Mouse (Mus musculus): ENCODE data around the gene Stat4. TPM values are rescaled to one million over a fixed set of nuclear protein-coding genes. Genes with fewer than 3 reads are reported as not detected.
A peak's percentile ranks its signal among the peaks of the same experiment; 100 is the strongest.

The Stat4 gene
- total RNA-seq, 2 experiments from 2014 or later = 2.9 to 3.0 TPM

DNA sequence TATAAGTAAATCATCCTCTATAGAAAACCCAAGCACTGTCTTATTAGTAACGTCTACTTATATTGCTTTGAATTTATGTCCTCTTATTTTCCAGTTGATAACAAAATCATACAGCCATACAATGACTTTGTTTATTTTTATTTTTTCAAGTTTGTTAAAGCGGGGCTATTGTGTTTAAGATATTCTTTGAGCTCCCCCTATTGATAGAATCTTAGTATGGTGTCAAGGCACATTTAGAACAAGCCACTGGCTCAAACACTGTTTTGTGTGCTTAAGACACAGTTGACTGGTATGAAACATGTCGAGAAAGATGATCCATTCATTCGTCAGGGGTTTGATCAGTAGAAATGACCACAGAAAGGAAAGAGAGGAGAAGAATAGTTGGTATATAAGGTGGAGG lies 99.3 kb downstream of the Stat4 start:
- peak in 1 of 2 experiments; percentile 29 for DNase-seq (ENCODE audit: low spot score in 2 of 2)
- intact Hi-C loops (cut with DNase I) = loop anchor here (5.0 kb wide), 1 partner anchor 444 kb away; no protein-coding TSS in a partner anchor

DNA sequence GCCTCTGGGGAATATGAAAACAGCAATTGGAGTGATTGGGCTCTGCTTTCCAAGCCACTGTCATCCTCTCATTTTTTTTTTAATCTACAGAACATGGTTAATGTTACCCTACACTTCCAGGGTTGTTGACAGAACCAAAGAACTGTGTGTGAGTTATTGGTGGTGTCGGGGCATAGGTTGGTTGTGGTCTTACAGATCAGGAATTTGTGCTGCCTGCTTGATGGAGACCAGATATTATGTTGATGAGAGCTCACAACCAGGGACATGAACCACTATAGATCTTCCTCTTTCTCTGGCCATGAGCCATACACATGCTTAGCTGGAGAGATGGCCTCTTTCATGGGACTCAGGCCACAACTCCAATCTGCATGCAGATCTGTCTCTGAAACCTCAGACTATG lies 100.2 kb downstream of the Stat4 start:
- DNase-seq (ENCODE audit: low spot score in 2 of 2) = no peak
- intact Hi-C loops (cut with DNase I) = loop anchor here (5.0 kb wide), 1 partner anchor 445 kb away; no protein-coding TSS in a partner anchor

DNA sequence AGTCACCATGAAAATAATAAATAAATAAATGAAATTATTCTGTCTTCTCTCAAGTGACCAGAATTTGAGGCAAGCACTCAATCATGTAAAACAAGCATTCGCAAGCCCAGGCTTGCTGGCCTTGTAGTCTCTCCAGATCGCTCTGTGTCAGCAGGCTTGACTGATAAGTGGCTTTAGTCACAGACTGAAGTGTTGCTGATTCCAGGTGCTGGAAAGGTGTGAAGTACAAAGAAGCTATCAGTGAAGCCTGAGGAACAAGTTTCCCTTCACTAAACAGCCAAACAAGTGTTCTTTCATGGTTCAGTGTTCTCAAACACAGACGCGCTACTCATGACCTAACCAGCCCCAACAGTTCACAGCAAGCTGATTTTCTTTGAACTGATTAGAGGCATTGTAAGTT lies 101.7 kb downstream of the Stat4 start:
- intact Hi-C loops (cut with DNase I) = loop anchor here (5.0 kb wide), 1 partner anchor 446 kb away; no protein-coding TSS in a partner anchor
- DNase-seq (ENCODE audit: low spot score in 2 of 2) = no peak

DNA sequence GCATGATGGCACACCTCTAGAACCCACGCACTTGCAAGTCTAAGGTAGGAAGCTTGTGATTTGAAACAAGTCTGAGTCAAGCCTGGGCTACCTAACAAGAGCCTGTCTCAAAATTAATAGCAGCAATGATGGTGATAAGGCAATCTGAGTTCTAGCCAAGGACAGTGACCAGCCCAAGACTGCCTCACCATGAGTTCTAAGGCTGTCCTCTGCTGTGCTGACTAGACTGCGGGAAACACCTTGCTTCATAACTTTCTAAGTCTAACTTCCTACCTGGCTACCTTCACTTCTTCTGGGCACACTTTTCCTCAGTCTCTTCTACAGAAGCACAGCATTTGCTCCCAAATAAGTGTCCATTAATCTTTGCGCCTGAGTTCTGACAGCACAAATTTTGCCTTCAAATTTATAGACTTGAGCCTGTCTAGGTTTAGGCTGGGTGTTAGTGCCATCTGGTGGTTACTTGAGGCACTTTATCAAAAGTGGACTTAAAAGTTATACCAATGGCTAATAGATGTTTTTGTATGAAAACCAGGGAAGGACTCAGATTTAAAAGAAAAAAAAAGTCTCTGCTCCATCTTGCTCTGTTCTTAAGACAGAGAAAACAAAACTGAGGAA lies 111.8 kb downstream of the Stat4 start:
- DNase-seq (ENCODE audit: low spot score in 2 of 2) = peak; percentile 47 to 73
- intact Hi-C loops (cut with DNase I) = loop anchor here (2.0 to 5.0 kb wide), 2 partner anchors 94 to 451 kb away; no protein-coding TSS in a partner anchor

DNA sequence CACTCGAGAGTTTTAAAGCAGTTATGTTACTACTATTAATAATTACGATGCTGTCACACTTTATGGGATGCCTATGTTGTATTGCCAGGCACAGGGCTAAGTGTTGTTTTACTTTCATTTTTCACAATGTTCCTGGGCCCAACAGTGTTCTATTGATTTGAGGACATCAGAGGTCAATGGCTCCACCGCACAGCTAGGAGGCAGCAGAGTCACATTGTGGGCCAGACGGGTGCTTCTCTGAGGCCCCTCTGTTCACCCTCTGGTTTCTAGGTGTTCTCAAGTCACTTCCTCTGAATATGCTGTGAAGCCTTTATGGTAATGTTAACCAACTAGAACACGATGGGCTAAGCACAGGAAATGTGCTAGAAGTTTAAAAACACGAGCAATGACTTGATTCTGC lies 113.5 kb downstream of the Stat4 start:
- intact Hi-C loops (cut with DNase I) = no loop called here

DNA sequence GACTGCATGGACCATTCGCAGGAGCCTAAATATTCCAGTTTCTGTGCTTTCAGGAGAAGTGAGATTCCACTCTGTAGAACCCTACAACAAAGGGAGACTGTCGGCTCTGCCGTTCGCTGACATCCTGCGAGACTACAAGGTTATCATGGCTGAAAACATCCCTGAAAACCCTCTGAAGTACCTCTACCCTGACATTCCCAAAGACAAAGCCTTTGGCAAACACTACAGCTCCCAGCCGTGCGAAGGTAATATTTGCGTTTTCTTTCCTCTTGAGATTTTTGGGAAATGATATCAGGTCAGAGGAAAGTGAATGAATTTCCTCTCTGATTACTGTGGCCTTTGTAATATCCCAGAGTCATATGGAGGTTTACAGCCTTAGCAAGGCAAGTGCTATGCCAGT lies 115.8 kb downstream of the Stat4 start:
- intact Hi-C loops (cut with DNase I) = no loop called here
- no peak for DNase-seq (ENCODE audit: low spot score in 2 of 2)

More for the DNA sequence above, 113.5 kb downstream of the Stat4 start:
- DNase-seq (ENCODE audit: low spot score in 2 of 2) = no peak

DNA sequence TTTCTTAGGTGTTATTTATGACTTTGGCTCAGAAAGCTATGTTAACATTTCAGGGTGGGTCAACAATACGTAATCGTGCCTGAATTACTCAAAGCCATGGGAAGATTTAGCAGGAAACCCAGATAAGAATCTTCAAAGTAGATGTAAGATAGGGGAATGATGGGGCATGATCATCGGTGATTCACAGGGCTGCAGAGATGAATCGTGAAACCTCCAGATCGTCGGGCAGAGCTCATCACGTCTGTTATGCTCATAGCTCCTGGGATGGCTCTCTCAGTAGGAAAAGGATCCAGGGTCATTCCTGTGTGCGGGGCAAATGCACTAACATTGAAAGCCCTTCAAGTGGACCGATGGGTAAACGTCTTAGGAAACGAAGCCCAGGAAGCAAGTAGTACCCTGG lies 120.3 kb downstream of the Stat4 start:
- intact Hi-C loops (cut with DNase I) = no loop called here
- no peak for DNase-seq (ENCODE audit: low spot score in 2 of 2)

DNA sequence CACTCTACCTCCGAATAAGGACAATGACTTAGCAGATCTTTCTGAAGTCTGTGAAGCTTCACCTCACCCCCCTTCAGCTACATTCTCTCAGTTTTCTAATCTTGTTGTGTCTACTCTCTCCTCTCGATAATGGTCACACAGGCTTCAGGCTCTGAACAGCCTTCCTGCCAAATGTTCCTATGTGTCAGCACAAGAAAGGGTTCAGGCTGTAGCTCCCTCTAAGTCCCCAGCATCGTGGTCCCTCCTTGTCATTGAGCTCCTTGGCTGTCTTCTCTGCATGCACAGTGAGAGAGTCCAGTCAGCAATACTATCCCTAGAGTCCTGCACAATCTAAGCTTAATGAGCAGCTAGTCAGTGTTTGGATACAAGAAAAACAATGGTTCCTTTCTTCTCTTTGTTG lies 124.3 kb downstream of the Stat4 start:
- no peak for DNase-seq (ENCODE audit: low spot score in 2 of 2)
- intact Hi-C loops (cut with DNase I) = no loop called here

DNA sequence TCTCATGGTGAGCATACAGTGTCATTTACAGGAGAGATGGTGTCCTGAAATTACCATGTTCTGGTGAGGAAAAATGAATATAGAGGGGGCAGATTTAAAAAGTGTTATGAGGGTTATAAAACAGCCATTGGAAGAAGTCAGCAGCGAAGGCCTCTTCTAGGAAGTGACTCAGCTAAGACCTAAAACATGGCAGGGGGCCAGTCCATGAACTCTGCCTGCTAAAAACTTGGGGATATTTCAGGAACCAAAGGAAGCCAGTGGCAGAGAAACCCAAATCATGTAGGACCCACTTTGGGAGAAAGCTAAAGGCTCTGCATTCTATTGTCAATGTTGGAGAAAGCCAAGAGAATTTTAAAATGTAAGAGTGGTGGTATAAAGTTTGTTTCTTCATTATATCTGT lies 125.4 kb downstream of the Stat4 start:
- intact Hi-C loops (cut with DNase I) = no loop called here
- no peak for DNase-seq (ENCODE audit: low spot score in 2 of 2)

DNA sequence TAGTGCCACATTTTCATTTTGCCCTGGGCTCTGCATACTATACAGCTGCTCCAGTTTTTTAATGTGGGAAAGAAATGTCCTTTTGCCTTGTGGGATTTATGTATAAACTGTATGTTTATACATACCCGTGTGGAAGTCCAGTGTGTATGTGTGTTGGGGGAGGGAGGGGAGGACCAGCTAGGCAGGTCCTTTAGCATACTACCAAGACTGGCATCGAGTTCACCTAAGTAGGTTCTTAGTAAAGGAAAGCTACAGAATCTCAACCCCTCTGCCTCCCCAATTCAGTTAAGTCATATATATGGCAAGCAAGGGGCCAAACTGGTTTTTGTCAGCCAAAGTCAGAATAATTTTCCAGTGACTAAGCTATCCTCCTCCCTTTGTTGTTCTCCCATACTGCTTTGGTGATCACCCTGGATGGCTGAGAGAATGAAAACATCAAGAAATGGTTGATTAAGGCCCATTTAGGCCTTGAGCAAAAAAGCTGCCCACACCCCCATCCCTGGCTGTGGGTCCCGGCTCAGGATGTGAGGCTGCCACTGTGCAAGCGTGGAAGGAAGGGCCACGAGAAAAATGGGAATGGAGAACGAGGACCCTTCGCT lies 126.2 kb downstream of the Stat4 start:
- intact Hi-C loops (cut with DNase I) = no loop called here
- DNase-seq (ENCODE audit: low spot score in 2 of 2) = no peak

DNA sequence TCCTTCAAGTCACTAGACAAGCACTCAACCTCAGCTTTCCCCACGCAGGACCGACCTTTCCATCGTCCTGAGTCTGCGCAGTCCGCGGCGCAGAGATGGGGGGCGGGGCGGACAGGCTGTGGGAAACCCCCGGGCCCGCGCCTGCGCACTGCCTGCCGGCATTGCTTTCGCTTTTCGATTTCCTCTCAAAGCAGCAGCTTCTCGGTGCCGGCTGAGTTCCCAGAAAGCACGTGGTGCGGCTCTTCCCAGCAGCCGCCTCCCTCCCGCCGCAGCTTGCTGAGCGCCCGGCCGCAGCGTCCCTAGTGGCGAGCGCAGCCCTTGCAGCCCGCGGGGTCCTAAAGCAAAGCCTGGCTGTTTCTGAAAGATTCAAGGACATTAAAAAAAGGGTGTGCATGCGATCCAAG lies 126.7 kb downstream of the Stat4 start:
- DNase-seq (ENCODE audit: low spot score in 2 of 2) = peak; percentile 99
- intact Hi-C loops (cut with DNase I) = no loop called here

DNA sequence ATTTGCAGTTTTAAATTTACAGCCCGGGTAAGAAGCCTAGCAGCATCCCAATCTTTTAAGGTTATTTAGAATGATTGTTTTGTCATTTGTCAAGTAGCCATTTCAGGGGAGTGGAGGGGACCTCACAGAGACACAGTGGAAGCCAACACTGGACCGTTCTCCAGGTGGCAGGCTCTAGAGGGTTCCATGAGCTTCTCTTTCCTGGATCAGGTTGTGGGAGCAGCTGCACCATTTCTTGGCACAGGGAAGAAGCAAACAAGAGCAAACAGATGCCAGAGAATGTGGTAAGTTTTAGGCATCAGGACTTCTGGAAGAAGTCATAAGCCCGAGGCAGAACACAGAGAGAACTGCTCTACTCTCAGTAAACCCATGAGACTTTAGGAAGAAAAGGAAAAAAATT lies 129.5 kb downstream of the Stat4 start:
- no peak for DNase-seq (ENCODE audit: low spot score in 2 of 2)
- intact Hi-C loops (cut with DNase I) = no loop called here

DNA sequence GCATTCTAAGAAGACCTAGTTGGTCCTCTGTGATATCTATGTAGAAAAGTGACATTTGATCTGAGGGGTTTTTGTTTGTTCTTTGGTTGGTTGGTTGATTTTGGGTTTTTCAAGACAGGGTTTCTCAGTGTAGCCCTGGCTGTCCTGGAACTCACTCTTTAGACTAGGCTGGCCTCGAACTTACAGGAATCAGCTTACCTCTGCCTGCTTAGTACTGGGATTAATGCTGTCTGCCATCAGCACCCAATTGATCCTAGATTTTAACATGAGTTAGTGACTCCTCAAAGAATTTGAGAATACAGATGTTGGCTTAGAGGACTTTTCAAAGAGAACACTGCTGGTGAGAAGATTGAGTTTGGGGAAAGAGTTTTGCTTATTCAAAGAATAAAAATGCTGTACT lies 130.8 kb downstream of the Stat4 start:
- intact Hi-C loops (cut with DNase I) = no loop called here
- DNase-seq (ENCODE audit: low spot score in 2 of 2) = no peak

DNA sequence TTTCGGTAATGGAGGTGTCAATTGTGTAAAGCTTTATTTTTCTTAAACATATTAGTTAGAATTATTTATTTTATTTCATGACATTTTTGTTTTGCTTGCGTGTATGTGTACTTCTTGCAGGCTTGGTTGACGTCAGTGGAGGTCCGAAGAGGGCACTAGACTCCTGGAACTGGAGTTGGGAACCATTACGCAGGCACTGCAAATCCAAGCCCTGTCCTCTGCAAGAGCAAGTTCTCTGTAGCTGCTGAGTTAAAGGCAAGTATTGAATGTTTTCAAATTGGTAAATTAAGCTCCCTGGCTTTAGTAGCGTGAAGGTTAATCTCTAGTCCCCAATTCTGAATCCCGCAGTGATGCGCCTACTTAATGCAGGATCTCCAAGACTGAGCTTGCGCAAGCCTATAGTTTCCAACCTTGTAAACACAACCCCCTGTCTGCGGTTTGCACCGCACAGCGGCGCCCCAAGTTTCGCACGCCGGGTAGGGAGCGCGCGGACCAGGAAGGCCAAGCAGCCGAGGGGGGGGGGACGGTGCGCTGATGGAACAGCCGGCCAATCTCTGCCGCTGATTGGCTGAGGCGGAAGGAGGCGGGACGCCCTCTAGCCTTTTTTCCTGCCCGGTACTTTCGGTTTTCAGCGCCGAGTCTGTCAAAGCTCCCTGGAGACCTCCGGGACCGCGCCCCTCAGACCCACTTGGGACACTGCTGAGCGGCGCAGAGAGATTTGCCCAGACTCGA lies 132.1 kb downstream of the Stat4 start, which contains the start of gene Stat1:
TSS of gene Stat1 (plus strand) at position 581 of the 732 bp plus-strand sequence.
- intact Hi-C loops (cut with DNase I) = no loop called here
- peak; percentile 68 to 83 for DNase-seq (ENCODE audit: low spot score in 2 of 2)

DNA sequence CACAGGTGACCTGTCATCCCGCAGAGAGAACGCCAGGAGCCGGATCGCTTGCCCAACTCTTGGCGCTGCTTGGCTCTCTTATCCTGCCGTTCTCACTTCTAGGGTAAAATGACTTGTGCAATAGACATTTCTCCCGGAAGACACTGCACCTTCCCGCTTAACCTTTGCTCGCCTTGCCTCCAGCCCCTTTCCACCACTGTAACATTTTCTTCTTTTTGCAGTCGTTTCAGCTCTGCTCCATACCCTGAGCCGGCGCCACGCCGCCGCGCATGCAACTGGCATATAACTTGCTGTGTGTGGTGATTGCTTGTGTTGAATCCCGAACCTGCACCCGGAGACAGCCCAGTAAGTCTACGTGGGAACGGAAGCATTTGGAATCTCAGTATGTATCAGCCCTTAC lies 132.7 kb downstream of the Stat4 start:
- DNase-seq (ENCODE audit: low spot score in 2 of 2) = no peak
- intact Hi-C loops (cut with DNase I) = no loop called here

DNA sequence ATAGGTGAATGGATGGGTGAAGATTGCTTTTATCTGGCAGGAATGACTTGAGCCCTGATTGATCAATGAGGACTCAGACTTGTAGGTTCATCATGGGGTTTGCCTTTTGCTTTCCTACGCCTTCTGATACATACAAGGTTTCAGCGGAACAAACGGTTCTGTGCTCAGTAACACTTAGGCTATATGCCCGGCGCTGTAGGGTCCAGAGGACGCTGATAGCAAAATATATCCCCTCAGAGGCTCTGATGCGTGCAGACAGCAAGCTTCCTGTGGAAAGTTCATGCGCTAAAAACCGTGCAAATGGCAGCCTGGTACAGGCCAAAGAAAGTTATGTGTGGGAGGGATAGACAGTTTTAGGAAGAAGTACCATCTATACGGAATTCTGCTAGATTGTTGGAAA lies 133.2 kb downstream of the Stat4 start:
- intact Hi-C loops (cut with DNase I) = no loop called here

DNA sequence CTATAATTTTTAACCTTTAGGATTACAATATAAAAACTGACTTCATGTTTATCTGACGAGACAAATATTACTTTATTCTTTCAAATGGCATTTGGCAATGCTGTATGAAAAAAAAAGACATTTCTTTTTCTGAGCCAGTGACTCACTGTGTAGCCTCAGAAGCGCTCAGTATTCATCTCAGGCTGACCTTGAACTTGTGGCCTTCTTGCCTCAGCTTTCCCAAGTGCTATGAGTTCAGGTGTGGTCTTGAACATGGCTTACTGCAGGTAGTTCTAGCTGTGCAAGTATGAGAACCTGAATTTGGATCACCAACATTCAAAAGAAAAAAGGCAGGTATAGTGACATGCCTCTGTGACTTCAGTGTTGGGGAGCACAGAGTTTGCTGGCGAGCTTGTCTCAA lies 134.1 kb downstream of the Stat4 start:
- DNase-seq (ENCODE audit: low spot score in 2 of 2) = no peak
- intact Hi-C loops (cut with DNase I) = no loop called here

More for the DNA sequence above, 133.2 kb downstream of the Stat4 start:
- DNase-seq (ENCODE audit: low spot score in 2 of 2) = no peak

DNA sequence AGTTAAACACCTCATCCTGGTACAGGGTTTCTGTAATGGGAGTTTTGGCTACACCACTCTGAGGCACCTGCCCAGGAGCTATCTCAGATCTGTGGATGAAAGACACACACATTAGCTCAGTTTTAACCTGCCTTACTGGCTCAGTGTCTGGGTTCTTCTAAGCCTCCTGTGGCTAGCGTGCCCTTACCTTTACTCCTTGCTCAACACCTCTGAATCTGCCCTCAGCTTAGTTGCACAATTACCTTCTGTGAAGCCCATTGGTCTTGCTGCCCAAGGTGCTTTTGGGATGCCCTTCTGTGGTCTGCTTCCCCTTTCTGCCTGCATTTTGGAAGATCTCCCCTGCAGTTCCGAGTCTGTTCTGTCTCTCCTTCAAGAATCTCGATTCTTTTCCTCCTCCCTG lies 137.9 kb downstream of the Stat4 start:
- no peak for DNase-seq (ENCODE audit: low spot score in 2 of 2)
- intact Hi-C loops (cut with DNase I) = no loop called here

DNA sequence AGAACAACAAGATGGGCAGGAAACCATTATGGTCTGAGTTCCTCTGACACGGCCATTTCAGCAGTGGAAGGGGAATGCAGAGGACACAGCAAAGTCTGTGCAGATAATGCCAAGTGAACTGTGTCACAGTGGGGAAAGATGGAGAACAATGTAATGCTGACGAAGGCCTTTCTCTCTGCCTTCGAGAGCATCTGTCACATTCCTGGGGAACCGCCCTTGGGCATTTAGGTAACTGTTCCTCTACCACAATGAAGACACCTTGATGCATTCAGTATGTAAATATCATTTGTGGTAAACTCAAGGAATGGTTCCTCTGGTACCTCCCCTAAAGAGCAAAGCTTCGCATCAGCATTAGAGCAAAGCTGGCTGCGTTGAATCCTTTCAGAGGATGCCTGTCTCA lies 140.4 kb downstream of the Stat4 start:
- no peak for DNase-seq (ENCODE audit: low spot score in 2 of 2)
- intact Hi-C loops (cut with DNase I) = no loop called here

DNA sequence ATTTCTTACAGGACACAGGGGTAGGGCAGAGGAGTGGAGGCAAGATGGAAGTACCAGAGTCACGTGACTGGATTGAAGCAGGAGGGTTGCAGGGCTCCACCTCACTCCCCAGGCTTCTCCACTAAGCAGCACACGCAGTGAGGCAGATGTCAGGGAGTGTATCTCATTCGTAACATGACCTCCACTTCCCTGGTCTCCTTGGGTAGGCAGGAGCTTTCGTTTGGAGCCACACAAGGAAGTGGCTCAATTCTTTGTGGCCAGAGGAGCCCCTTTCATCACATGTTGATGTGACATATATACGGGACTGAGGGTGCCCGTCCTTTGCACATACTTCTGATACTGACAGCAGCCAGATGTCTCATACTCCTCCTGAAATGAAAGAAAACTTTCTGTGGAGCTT lies 142.8 kb downstream of the Stat4 start:
- no peak for DNase-seq (ENCODE audit: low spot score in 2 of 2)
- intact Hi-C loops (cut with DNase I) = no loop called here

Data from left cerebral cortex, postnatal 14 days (tissue).